Mouse (Mus musculus): ENCODE measurements at regions not wholly inside any gene's neighbourhood (a gene's known extent, or its start where the extent isn't known, plus 50 kb on each side); places are given as distances from the start of the nearest gene placed in this dataset.
A peak's percentile ranks its signal among the peaks of the same experiment; 100 is the strongest.
"Not testable (repeated sequence)": the region's sequence is repeated elsewhere in the genome, so short reads cannot be mapped to it uniquely, and the experiment has no call there.

- no peaks in the 10 kb centered on the region for H3K27me3 ChIP-seq (ENCODE audit: control insufficient read depth, insufficient read depth, low read length)
- H3K9me3 ChIP-seq (ENCODE audit: control insufficient read depth, low read length): no peaks in the 10 kb centered on the region
- H3K9ac ChIP-seq (replicated peaks; ENCODE audit: low read length): no peak overlapping the region
- H3K4me1 ChIP-seq (ENCODE audit: control insufficient read depth, insufficient read depth, low read length): no peaks in the 10 kb centered on the region
- H3K36me3 ChIP-seq (ENCODE audit: control insufficient read depth, insufficient read depth, low read length): no peaks in the 10 kb centered on the region
- 89% methylated on average over 9 of the region's 9 CpGs for WGBS
- ATAC-seq (ENCODE audit: low FRiP score, low TSS enrichment): no peak
- DNase-seq: no peak
- no peak overlapping the region for H3K4me2 ChIP-seq (ENCODE audit: low read length)
- H3K27ac ChIP-seq (replicated peaks; ENCODE audit: low read depth, low read length): no peak overlapping the region
- H3K4me3 ChIP-seq (replicated peaks; ENCODE audit: low read depth, low read length): no peak overlapping the region
Observed at GRCm38 (mm10) chr4:105704271-105704670, 85.4 kb upstream of the Gm12728 start.

GRCm38 (mm10) chr4:105705996-105706395 lies 83.7 kb upstream of the Gm12728 start:
- H3K27ac ChIP-seq (replicated peaks; ENCODE audit: low read depth, low read length): no peak overlapping the region
- H3K36me3 ChIP-seq (ENCODE audit: control insufficient read depth, insufficient read depth, low read length): no peaks in the 10 kb centered on the region
- no peaks in the 10 kb centered on the region for H3K4me1 ChIP-seq (ENCODE audit: control insufficient read depth, insufficient read depth, low read length)
- ATAC-seq (ENCODE audit: low FRiP score, low TSS enrichment) (no peak), DNase-seq (peak; percentile 12)
- H3K9ac ChIP-seq (replicated peaks; ENCODE audit: low read length): no peak overlapping the region
- H3K4me3 ChIP-seq (replicated peaks; ENCODE audit: low read depth, low read length): no peak overlapping the region
- H3K27me3 ChIP-seq (ENCODE audit: control insufficient read depth, insufficient read depth, low read length): no peaks in the 10 kb centered on the region
- no peak overlapping the region for H3K4me2 ChIP-seq (ENCODE audit: low read length)
- WGBS: 46% methylated on average over 6 of the region's 6 CpGs
- H3K9me3 ChIP-seq (ENCODE audit: control insufficient read depth, low read length): no peaks in the 10 kb centered on the region

GRCm38 (mm10) chr4:105708080-105708796 lies 81.4 kb upstream of the Gm12728 start:
- no peaks in the 10 kb centered on the region for H3K36me3 ChIP-seq (ENCODE audit: control insufficient read depth, insufficient read depth, low read length)
- WGBS: 79% methylated on average over 13 of the region's 13 CpGs
- no peak for DNase-seq
- no peaks in the 10 kb centered on the region for H3K27me3 ChIP-seq (ENCODE audit: control insufficient read depth, insufficient read depth, low read length)
- no peak for ATAC-seq (ENCODE audit: low FRiP score, low TSS enrichment)
- H3K4me1 ChIP-seq (ENCODE audit: control insufficient read depth, insufficient read depth, low read length): no peaks in the 10 kb centered on the region
- H3K9ac ChIP-seq (replicated peaks; ENCODE audit: low read length): no peak overlapping the region
- no peak overlapping the region for H3K27ac ChIP-seq (replicated peaks; ENCODE audit: low read depth, low read length)
- no peaks in the 10 kb centered on the region; the same call in 1 of the 2 replicates for H3K9me3 ChIP-seq (ENCODE audit: control insufficient read depth, low read length)
- no peak overlapping the region for H3K4me3 ChIP-seq (replicated peaks; ENCODE audit: low read depth, low read length)
- no peak overlapping the region for H3K4me2 ChIP-seq (ENCODE audit: low read length)

- H3K27me3 ChIP-seq (ENCODE audit: control insufficient read depth, insufficient read depth, low read length): no peaks in the 10 kb centered on the region
- ATAC-seq (ENCODE audit: low FRiP score, low TSS enrichment): no peak
- no peaks in the 10 kb centered on the region; the same call in 1 of the 2 replicates for H3K9me3 ChIP-seq (ENCODE audit: control insufficient read depth, low read length)
- H3K4me3 ChIP-seq (replicated peaks; ENCODE audit: low read depth, low read length): no peak overlapping the region
- no peaks in the 10 kb centered on the region for H3K4me1 ChIP-seq (ENCODE audit: control insufficient read depth, insufficient read depth, low read length)
- WGBS: 76% methylated on average over 6 of the region's 6 CpGs
- no peaks in the 10 kb centered on the region for H3K36me3 ChIP-seq (ENCODE audit: control insufficient read depth, insufficient read depth, low read length)
- H3K9ac ChIP-seq (replicated peaks; ENCODE audit: low read length): no peak overlapping the region
- DNase-seq: no peak
- H3K4me2 ChIP-seq (ENCODE audit: low read length): no peak overlapping the region
- no peak overlapping the region for H3K27ac ChIP-seq (replicated peaks; ENCODE audit: low read depth, low read length)
Observed at GRCm38 (mm10) chr4:105713956-105714355, 75.7 kb upstream of the Gm12728 start.

GRCm38 (mm10) chr4:105718080-105718479 lies 71.6 kb upstream of the Gm12728 start:
- no peak for ATAC-seq (ENCODE audit: low FRiP score, low TSS enrichment)
- Histone ChIP-seq H3K36me3 (ENCODE audit: control insufficient read depth, insufficient read depth, low read length) (no peaks in the 10 kb centered on the region), H3K27ac (replicated peaks; ENCODE audit: low read depth, low read length) (no peak overlapping the region), H3K9me3 (ENCODE audit: control insufficient read depth, low read length) (no peaks in the 10 kb centered on the region; the same call in 1 of the 2 replicates), H3K4me3 (replicated peaks; ENCODE audit: low read depth, low read length) (no peak overlapping the region), H3K4me2 (ENCODE audit: low read length) (no peak overlapping the region), H3K4me1 (ENCODE audit: control insufficient read depth, insufficient read depth, low read length) (no peaks in the 10 kb centered on the region), H3K27me3 (ENCODE audit: control insufficient read depth, insufficient read depth, low read length) (no peaks in the 10 kb centered on the region), H3K9ac (replicated peaks; ENCODE audit: low read length) (no peak overlapping the region)
- peak; percentile 23 for DNase-seq
- WGBS: 71% methylated on average over 5 of the region's 5 CpGs

GRCm38 (mm10) chr4:105728696-105729095 lies 61.0 kb upstream of the Gm12728 start:
- Histone ChIP-seq H3K4me2 (ENCODE audit: low read length) (no peak overlapping the region), H3K27ac (replicated peaks; ENCODE audit: low read depth, low read length) (no peak overlapping the region), H3K9me3 (ENCODE audit: control insufficient read depth, low read length) (no peaks in the 10 kb centered on the region), H3K27me3 (ENCODE audit: control insufficient read depth, insufficient read depth, low read length) (no peaks in the 10 kb centered on the region), H3K36me3 (ENCODE audit: control insufficient read depth, insufficient read depth, low read length) (no peaks in the 10 kb centered on the region), H3K4me1 (ENCODE audit: control insufficient read depth, insufficient read depth, low read length) (no peaks in the 10 kb centered on the region), H3K4me3 (replicated peaks; ENCODE audit: low read depth, low read length) (no peak overlapping the region), H3K9ac (replicated peaks; ENCODE audit: low read length) (no peak overlapping the region)
- ATAC-seq (ENCODE audit: low FRiP score, low TSS enrichment) (no peak), DNase-seq (no peak)
- WGBS: 79% methylated on average over 3 of the region's 3 CpGs

GRCm38 (mm10) chr4:105730900-105731299 lies 58.8 kb upstream of the Gm12728 start:
- H3K27me3 ChIP-seq (ENCODE audit: control insufficient read depth, insufficient read depth, low read length): no peaks in the 10 kb centered on the region
- no peak overlapping the region for H3K9ac ChIP-seq (replicated peaks; ENCODE audit: low read length)
- WGBS: 83% methylated on average over 2 of the region's 2 CpGs
- H3K4me2 ChIP-seq (ENCODE audit: low read length): no peak overlapping the region
- no peak overlapping the region for H3K27ac ChIP-seq (replicated peaks; ENCODE audit: low read depth, low read length)
- H3K4me1 ChIP-seq (ENCODE audit: control insufficient read depth, insufficient read depth, low read length): no peaks in the 10 kb centered on the region
- no peak overlapping the region for H3K4me3 ChIP-seq (replicated peaks; ENCODE audit: low read depth, low read length)
- H3K36me3 ChIP-seq (ENCODE audit: control insufficient read depth, insufficient read depth, low read length): no peaks in the 10 kb centered on the region
- no peaks in the 10 kb centered on the region for H3K9me3 ChIP-seq (ENCODE audit: control insufficient read depth, low read length)
- ATAC-seq (ENCODE audit: low FRiP score, low TSS enrichment) (no peak), DNase-seq (no peak)

GRCm38 (mm10) chr4:105735116-105735515 lies 54.6 kb upstream of the Gm12728 start:
- not testable (repeated sequence) for H3K4me2 ChIP-seq (ENCODE audit: low read length); H3K9ac ChIP-seq (replicated peaks; ENCODE audit: low read length); H3K4me3 ChIP-seq (replicated peaks; ENCODE audit: low read depth, low read length); H3K9me3 ChIP-seq (ENCODE audit: control insufficient read depth, low read length); H3K4me1 ChIP-seq (ENCODE audit: control insufficient read depth, insufficient read depth, low read length); ATAC-seq (ENCODE audit: low FRiP score, low TSS enrichment); H3K27ac ChIP-seq (replicated peaks; ENCODE audit: low read depth, low read length); DNase-seq; H3K27me3 ChIP-seq (ENCODE audit: control insufficient read depth, insufficient read depth, low read length); H3K36me3 ChIP-seq (ENCODE audit: control insufficient read depth, insufficient read depth, low read length)
- 92% methylated on average over 6 of the region's 9 CpGs for WGBS

All from midbrain, embryonic 14.5 days (tissue).